Mouse (Mus musculus) bone marrow macrophage, adult 2 months (primary cell): ENCODE data around the gene Hs3st6.

Source experiments
- CTCF ChIP-seq: IDR thresholded peaks from 2 replicates; pipeline ENCODE4 v1.5.1; 2012; ENCODE audit warnings: low read depth, mild to moderate bottlenecking, low read length, moderate library complexity
- POLR2A ChIP-seq: IDR thresholded peaks from 2 replicates; pipeline ENCODE4 v1.6.1; 2012; ENCODE audit warnings: mild to moderate bottlenecking, low read depth, low read length, borderline replicate concordance

DNA sequence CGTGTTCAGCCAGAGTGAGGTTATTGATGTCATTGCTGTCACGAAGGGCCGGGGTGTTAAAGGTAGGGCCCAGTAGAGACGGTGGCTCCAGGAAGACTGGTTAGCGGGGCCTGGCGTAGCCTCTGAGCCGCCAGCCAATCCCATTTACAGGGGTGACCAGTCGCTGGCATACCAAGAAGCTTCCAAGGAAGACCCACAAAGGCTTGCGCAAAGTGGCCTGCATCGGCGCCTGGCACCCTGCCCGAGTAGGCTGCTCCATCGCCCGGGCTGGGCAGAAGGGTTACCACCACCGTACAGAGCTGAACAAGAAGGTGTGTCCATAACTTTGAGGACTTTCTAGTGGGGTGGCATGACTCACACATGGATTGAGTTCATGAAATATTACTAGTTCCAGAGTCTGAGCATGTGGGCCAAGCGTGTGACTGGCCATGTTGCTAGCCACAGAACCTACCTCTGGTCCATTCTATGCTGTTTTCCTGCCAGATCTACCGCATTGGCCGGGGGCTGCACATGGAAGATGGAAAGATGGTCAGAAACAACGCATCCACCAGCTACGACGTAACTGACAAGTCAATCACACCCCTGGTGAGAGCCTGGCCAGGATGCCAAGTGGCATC lies 19.2 kb upstream of the Hs3st6 start:
- no peak for TF ChIP-seq CTCF
- TF ChIP-seq POLR2A: no peak
